Mouse (Mus musculus): ENCODE data around the gene Ano5. TPM values are rescaled to one million over a fixed set of nuclear protein-coding genes. Genes with fewer than 3 reads are reported as not detected.

Ano5 gene
- not detected for polyA plus RNA-seq (2017; shearing (Covaris generic))

GRCm38 (mm10) chr7:51510671-51511651 is at the start of gene Ano5:
Gene Ano5 (plus strand): TSS chr7:51511029.

GRCm38 (mm10) chr7:51621694-51622145 is 110.9 kb downstream of the Ano5 start, which contains the start of gene Slc17a6:
Gene Slc17a6 (plus strand): TSS chr7:51622006.

Other genes with a start within 250 kb of the Ano5 start
- gene Slc17a6, start 111.0 kb downstream of the Ano5 start, polyA plus RNA-seq (2017; shearing (Covaris generic)) = 0.17 TPM

Data from effector memory CD4-positive, alpha-beta T cell, adult 5 months (primary cell).